Mouse (Mus musculus): ENCODE results near the gene Ces1c.
A peak's percentile ranks its signal among the peaks of the same experiment; 100 is the strongest.

Gene Ces1c

GRCm38 (mm10) chr8:93131233-93131980, at the start of gene Ces1c:
Ces1c (minus strand) TSS chr8:93131283.
- DNase-seq = no peak

DNA sequence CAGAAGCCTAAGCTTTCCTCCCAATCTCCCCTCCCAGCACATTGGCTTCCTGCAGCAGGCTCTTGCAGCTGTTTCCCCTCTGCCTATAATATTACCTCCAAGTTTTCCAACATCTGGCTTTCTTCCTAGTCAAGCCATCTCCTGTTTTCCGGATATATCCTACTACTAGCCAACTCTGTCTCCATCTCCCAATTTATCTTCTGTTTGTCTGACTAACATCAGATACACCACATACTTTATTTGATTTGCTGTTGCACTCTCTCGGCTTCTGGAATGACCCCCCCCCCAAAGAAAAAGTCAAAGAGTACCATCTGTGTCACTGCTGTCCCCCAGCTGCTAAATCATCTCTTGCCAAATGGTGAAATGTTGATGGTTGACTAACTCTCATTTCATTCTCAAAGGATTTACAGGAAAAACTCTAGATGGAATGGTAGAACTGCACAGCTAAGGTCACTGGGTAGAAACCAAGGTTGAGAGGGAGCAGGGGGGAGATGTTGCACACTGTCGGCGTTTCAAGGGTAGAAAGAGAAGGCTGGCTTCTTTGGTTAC, 49.6 kb upstream of the Ces1c start:
- no peak for DNase-seq

DNA sequence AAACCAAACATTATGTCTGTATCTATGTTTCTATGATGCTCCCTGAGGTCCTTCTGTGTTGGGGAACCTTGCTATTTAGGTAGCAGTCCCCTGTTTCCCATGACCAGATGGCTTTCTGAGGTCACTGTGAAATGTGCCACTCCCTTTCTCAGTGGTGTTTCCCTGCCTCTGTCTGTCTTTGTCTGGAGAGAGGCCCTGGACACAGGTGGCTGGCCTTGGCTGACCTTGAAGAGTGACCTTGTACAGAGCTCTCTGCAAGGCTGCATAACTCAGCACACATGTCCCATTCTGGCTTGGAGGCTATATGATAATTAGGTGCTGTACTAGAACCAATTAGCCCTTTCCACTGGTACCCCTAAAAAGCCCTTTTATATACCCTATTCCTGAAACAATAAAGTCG, 45.5 kb upstream of the Ces1c start:
- no peak for DNase-seq

- no peak for DNase-seq
Measured at GRCm38 (mm10) chr8:93174554-93174953, 43.5 kb upstream of the Ces1c start.

- DNase-seq = no peak
Measured at GRCm38 (mm10) chr8:93171846-93172590, 40.9 kb upstream of the Ces1c start.

- no peak for DNase-seq
Measured at GRCm38 (mm10) chr8:93163363-93163762, 32.3 kb upstream of the Ces1c start.

- peak; percentile 10 to 18 for DNase-seq
Measured at GRCm38 (mm10) chr8:93151401-93151800, 20.3 kb upstream of the Ces1c start.

- DNase-seq = no peak
Measured at GRCm38 (mm10) chr8:93147331-93147730, 16.2 kb upstream of the Ces1c start.

- peak; percentile 10 to 47 for DNase-seq
Measured at GRCm38 (mm10) chr8:93140696-93141095, 9.6 kb upstream of the Ces1c start.

DNA sequence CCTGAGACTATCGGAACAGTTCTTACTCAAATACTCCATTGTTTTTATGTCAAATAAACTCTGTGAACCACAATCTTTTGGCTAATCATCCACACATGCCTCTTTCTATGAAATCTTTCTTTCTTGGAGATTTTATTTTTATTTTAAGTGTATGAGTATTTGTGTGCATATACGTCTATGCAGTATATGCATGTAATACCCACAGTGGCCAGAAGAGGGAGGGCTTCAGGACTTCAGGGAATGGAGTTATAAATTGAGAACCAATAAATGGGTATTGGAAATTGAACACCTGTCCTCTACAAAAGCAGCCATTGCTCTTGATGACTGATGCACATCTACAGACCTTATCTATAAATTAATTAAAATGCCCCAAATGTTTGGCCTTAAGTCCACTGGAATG, 1.1 kb upstream of the Ces1c start:
- no peak for DNase-seq

GRCm38 (mm10) chr8:93126476-93126875, 4.6 kb downstream of the Ces1c start:
- DNase-seq = no peak

GRCm38 (mm10) chr8:93122005-93122404, 9.1 kb downstream of the Ces1c start:
- DNase-seq = no peak

DNA sequence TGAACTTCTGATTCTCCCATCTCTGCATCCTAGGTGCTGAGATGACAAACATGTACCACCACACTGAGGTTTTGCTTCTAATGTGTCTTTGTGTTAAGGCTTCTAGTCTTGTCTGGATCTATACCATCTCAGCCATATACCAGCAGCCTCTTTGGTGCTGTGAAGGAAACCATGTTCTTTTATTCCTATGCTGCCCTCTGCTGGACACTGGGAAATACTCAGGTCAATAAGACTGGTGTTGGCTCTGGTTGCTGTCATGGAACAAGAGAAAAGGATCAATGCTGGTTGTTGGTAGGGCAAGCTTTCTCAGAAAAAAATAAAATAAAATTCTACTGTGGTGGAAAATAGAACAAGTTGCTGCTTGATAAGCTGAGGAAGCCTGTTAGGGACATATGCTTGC, 35.7 kb downstream of the Ces1c start:
- DNase-seq = peak; percentile 11 to 45

DNA sequence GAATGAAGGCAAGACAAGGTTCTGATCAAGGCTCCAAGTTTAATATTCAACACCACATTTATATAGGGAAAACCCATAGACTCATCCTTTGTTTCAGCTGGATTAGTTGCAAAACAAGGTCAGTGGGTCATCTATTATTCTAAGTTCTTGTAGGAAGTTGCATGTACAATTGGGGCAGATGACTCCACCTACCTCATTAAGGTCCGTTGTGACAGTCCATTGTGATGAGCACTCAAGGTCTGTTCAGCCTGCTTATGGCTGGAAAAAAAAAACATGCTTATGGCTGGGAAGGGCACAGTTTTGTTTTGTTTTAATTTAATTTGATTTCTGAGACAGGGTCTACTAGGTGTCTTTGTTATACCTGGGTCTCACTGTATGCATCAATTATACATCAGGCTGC, 39.8 kb downstream of the Ces1c start:
- DNase-seq = no peak

- DNase-seq = no peak
Measured at GRCm38 (mm10) chr8:93088686-93089122, 42.4 kb downstream of the Ces1c start.

DNA sequence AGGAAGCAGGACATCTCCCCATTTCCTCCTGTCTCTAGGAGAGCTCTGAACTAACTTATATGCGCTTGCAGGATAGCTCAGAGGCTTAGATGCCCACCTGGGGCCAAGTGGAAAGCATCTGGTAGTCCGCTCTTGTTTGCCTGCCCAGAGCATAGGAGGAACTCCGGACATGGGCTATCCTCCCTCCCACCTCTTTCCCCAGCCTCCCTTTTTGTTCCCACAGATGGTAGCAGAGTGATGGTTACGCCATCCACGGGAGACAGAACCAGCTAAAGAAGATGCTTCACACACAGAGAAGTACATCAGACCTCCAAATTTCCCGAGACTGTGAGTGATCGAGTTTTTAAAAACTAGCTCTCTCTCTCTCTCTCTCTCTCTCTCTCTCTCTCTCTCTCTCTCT, 42.9 kb downstream of the Ces1c start:
- DNase-seq = no peak

- no peak for DNase-seq
Measured at GRCm38 (mm10) chr8:93079887-93080286, 51.2 kb downstream of the Ces1c start, which contains the start of gene Ces1b. Ces1b (minus strand) TSS chr8:93080017.

GRCm38 (mm10) chr8:93075251-93075650, 55.8 kb downstream of the Ces1c start:
- peak in 1 of 2 experiments; percentile 3 for DNase-seq

DNA sequence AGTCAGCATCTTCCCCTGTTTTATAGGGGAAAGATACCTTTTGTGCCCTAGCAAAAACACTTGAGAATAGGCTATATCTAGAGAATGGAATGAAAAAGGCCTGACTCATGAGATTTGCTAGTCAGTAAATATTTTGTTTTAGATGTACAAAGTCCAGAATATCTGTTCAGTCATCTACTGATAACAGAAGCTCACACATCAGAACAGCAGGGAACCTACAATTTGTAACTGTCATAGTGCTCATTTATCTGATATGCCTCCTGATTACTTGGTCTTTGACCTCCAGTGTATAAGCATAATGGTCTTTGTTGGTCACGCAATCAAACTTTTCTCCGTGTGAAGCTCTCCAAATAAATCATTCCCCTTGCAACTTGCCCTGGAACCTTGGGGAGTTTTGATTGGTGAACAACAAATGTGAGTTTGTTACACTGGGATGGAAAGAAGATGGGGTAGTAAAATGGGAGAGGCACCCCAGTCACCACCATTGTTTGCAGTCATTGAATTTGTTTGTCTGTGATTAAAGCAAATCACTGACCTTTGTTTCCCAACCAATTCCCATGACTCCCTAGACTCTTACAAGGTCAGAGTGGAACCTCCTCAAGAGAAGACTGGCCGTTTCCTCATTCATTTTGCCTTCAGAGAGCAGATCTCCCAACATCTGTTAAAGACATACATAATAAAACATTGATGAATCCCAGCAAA, 67.5 kb downstream of the Ces1c start:
- DNase-seq = no peak

DNA sequence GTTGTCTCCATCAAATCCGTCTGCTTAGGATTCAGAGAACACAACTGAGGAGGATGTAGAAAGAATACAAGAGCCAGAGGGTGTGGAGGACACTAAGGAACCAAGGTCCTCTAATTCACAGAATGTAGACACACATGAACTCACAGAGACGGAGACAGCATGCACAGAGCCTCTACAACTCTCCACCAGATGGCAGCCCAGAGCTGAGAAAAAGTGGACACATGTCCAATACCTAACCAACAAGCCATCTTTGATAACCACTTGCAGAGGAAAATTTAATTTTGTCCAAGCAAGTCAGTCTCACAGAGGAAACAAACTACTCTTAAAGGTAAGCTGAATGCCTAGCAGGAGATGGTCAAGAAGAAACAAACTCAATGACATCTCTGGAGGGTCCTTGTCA, 71.9 kb downstream of the Ces1c start:
- DNase-seq = peak; percentile 50 to 78

DNA sequence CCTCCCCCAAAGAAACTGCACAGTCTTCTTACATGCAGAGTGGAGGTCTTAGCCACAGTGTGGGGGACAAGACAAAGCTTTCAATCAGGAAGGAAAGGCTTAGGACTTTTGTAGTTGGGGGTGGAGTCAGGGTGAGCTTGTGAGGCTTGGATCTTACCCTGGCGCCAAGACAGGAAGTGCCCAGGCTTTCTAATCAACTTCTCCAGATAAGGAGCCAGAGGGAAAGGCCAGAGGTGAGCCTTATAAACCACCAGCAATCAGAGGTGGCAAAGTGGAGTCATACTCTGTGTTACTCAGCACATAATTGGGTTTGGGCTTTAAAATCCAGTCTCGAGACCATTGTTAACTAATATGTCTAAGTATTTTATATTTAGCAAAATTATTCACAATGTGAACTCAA, 75.8 kb downstream of the Ces1c start:
- no peak for DNase-seq
